Mouse (Mus musculus): ENCODE data around the gene Fancc. TPM values are rescaled to one million over a fixed set of nuclear protein-coding genes. Genes with fewer than 3 reads are reported as not detected.
A peak's percentile ranks its signal among the peaks of the same experiment; 100 is the strongest.

Fancc gene
- polyA plus RNA-seq, 1 experiment from 2014 or later, result 28.7 TPM

DNA sequence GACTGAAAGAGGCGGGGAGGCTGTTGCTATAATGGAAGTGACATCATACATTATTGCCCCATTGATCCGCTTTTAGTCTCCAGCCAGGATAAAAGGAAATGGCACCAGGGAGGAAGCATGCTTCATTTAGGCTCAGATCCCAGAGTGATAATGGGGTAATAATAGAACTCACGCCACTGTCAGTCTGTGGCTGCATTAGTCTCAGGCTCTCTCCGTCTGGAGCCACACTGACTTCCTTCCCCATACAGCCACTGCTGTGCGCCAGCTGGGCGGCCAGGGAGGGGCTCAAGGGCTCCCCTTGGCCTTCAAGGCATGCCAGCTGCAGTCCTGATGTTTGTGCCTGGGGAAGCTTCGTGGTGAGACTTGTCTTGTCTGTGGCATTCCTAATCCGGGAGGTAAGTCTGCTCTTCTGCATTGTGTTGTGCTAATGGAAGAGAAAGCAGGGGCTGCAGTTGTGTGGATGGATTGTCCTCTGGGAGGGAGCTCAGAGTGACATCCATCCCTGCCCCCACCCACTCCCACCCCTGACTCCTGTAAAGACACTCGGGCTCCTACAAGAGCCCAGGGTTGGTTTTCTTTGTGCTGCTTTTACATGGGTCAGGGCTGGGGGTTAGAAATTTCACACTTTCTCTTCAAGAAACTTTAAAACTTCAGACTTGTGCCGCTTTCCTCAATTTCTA lies 218.1 kb downstream of the Fancc start:
- 14% methylated on average over 10 of the region's 10 CpGs for WGBS
- H3K9ac ChIP-seq, result peak overlapping the region; percentile 13; the same call in 1 of the 2 replicates
- no peaks in the 10 kb centered on the region for H3K27me3 ChIP-seq
- H3K4me1 ChIP-seq, result peaks cover 79% of the 10 kb centered on the region
- peak overlapping the region; percentile 24 for H3K4me3 ChIP-seq
- peak; percentile 85 for ATAC-seq (ENCODE audit: borderline replicate concordance, extremely low read depth, low FRiP score, low TSS enrichment)
- H3K27ac ChIP-seq, result peak overlapping the region; percentile 88
- peak overlapping the region; percentile 53 for H3K4me2 ChIP-seq
- H3K36me3 ChIP-seq, result peaks cover 21% of the 10 kb centered on the region
- H3K9me3 ChIP-seq, result no peaks in the 10 kb centered on the region

DNA sequence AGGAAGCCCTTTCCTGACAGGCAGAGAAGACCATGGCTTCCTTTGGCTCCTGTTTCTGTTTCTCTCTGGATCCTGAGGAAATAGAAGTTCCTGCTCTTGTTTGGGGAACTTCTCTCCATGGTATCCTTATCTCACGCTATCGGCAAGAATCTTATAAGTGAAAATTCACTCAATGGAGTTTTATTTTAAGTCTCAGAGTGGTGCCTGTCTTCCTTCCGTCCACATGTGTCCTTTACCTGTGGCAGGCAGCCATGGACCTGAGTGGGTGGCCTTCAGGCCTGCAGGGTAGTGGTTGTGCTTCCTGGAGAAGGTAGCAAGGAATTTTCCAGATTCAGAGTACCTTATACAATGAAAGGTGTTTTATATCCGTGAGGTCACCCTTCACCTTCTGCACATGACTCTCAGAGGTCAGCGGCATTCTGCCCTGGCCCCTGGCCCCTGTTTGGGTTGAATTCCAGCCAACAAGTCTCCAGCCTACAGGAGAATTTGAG lies 218.9 kb downstream of the Fancc start:
- H3K4me2 ChIP-seq, result peak overlapping the region; percentile 53
- no peaks in the 10 kb centered on the region for H3K9me3 ChIP-seq
- H3K27ac ChIP-seq, result peak overlapping the region; percentile 88
- peaks cover 14% of the 10 kb centered on the region for H3K36me3 ChIP-seq
- 12% methylated on average over 5 of the region's 5 CpGs for WGBS
- no peaks in the 10 kb centered on the region for H3K27me3 ChIP-seq
- ATAC-seq (ENCODE audit: borderline replicate concordance, extremely low read depth, low FRiP score, low TSS enrichment), result no peak
- H3K4me3 ChIP-seq, result peak overlapping the region; percentile 24
- H3K4me1 ChIP-seq, result peaks cover 79% of the 10 kb centered on the region
- no peak overlapping the region for H3K9ac ChIP-seq

DNA sequence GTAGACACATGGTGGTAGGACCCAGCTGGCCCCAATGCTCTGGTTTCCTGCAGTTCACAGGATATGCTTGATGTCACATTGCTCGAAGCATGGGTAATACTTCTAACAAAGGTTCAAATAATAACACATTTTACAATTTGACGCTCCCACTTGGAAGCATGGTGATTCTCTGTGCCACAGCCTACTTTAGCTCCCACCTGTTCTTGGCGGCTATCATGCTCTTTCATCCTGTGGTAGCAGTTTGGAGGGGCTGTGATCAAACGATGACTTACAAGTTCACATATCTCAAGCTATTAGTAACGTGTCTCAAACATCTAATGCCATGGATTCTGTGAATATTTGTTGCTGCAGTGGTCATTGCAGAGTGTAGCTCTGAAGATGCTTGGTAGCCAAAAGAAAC lies 219.8 kb downstream of the Fancc start:
- ATAC-seq (ENCODE audit: borderline replicate concordance, extremely low read depth, low FRiP score, low TSS enrichment), result no peak
- H3K4me3 ChIP-seq, result no peak overlapping the region
- WGBS, result 35% methylated on average over 5 of the region's 5 CpGs
- H3K4me1 ChIP-seq, result peaks cover 84% of the 10 kb centered on the region
- peak overlapping the region; percentile 88 for H3K27ac ChIP-seq
- H3K36me3 ChIP-seq, result peaks cover 7% of the 10 kb centered on the region
- H3K9ac ChIP-seq, result no peak overlapping the region
- peak overlapping the region; percentile 53 for H3K4me2 ChIP-seq
- H3K27me3 ChIP-seq, result no peaks in the 10 kb centered on the region
- no peaks in the 10 kb centered on the region for H3K9me3 ChIP-seq

DNA sequence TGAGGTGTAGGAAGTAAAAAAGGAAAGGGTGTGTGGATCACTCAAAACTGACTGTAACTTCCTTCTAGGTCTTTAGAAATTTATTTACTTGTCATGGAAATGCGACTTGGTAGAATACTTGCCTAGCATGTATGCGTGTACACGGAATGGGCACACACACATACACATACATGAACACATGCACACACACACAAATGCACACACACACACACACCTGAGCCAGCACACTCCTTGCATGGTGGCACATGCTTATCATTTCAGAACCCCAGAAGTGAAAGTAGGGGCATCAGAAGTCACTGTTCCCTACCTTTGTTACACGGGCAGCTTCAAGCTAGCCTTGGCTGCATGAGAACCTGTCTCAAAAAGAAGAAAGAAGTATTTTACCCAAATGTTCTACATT lies 220.7 kb downstream of the Fancc start:
- 62% methylated on average over 4 of the region's 4 CpGs for WGBS

DNA sequence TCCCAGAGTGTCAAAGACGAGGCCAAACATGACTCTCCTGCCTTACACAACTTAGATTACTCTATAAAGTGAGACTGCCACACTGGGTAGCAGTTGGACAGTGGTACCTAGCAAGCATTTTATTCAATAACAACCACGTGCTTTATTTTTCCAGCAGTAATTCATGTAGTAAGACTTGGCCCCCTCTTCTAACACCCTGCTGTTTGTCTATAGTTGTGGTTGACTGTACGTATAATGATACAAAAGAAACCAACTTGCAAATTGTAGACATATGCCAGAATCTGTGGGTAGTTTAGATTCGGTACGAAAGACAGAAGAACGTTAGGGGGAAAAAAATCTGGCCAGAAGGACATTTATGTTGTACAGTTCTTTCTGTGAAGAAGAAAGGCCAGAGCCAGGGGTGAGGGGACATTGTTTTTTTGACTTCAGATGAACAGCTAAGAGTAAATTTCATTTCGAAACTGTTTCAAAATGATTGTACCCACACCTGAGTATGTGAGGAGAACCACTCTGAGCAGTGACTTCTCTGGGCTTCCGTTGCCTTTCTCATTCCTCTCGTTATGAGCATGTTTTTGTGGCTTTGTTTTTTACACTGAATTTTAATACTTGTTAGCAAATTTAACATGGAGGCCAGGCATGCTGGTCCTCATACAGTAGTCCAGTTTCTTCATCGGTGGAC lies 222.5 kb downstream of the Fancc start:
- Histone ChIP-seq H3K9ac (peak overlapping the region; percentile 38), H3K27ac (peak overlapping the region; percentile 63), H3K4me3 (peak overlapping the region; percentile 49), H3K4me2 (peak overlapping the region; percentile 53), H3K36me3 (no peaks in the 10 kb centered on the region), H3K4me1 (peaks cover 77% of the 10 kb centered on the region), H3K27me3 (no peaks in the 10 kb centered on the region), H3K9me3 (no peaks in the 10 kb centered on the region)
- ATAC-seq (ENCODE audit: borderline replicate concordance, extremely low read depth, low FRiP score, low TSS enrichment), result no peak
- WGBS, result 49% methylated on average over 10 of the region's 10 CpGs

More for the DNA sequence above, 220.7 kb downstream of the Fancc start:
- H3K9me3 ChIP-seq, result no peaks in the 10 kb centered on the region
- no peaks in the 10 kb centered on the region for H3K36me3 ChIP-seq
- H3K4me3 ChIP-seq, result 0 out of 2 replicates have a peak overlapping the region, but pooled peaks have one; percentile 2
- H3K4me2 ChIP-seq, result peak overlapping the region; percentile 53
- H3K27ac ChIP-seq, result peak overlapping the region; percentile 88
- no peaks in the 10 kb centered on the region for H3K27me3 ChIP-seq
- peaks cover 83% of the 10 kb centered on the region for H3K4me1 ChIP-seq
- no peak overlapping the region for H3K9ac ChIP-seq
- no peak for ATAC-seq (ENCODE audit: borderline replicate concordance, extremely low read depth, low FRiP score, low TSS enrichment)

DNA sequence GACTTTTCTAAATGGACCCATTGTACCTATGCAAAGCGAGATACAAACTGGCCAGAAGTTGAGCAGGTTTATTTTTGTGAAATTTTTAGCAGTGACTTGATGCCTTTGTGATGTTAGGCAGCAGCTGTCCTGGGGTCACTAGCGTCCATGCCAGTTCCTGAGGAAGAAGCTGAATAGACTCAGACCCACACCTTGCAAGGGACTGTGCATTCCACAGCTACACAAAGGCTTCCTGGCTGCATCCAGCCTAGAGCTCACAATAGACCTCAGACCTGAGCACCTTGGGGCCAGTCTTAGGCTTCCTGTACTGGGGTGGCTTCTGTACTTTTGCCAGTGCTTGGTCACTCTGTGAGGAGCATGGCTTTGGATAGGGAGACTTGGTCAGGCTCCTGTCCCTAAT lies 223.2 kb downstream of the Fancc start:
- 46% methylated on average over 2 of the region's 2 CpGs for WGBS
- H3K4me1 ChIP-seq, result peaks cover 75% of the 10 kb centered on the region

DNA sequence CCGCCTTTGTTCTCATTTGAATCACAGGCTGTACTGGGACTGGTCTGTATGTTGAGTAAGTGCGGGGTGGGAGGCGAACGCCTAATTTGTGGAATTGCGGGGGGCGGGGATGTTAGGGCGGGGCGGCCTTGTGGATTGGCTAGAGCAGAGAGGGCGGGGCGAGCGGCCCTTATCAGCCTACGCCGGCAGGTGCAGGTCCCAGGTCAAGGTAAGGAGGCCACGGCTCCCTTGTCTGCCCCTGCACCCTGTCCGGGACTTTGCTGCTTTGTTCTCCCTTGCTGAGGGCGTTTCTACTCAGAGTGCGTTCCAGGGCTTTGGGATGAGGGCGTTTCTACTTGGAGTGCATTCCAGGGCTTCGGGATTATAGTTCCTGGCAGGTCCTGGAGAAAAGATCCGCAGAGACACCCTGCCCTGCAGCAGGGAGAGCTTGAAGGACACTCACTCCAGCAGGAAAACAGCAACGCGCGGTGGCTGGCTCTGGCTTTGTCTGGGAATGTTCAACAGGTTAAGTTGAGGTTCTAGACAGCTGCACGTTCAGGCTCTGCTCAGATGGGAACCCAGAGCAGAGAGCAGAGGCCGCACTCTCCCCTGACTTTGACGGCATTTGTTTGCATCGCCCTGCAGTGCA lies 224.4 kb downstream of the Fancc start:
- peak overlapping the region; percentile 96 for H3K27ac ChIP-seq
- H3K4me1 ChIP-seq, result peaks cover 70% of the 10 kb centered on the region
- H3K36me3 ChIP-seq, result 0 out of 2 replicates have a peak, but pooled peaks cover 3% of the 10 kb centered on the region
- no peaks in the 10 kb centered on the region for H3K27me3 ChIP-seq
- peak overlapping the region; percentile 49 for H3K4me3 ChIP-seq
- peak overlapping the region; percentile 52 for H3K4me2 ChIP-seq
- H3K9ac ChIP-seq, result peak overlapping the region; percentile 54
- peak; percentile 92 for ATAC-seq (ENCODE audit: borderline replicate concordance, extremely low read depth, low FRiP score, low TSS enrichment)
- H3K9me3 ChIP-seq, result no peaks in the 10 kb centered on the region
- 13% methylated on average over 27 of the region's 27 CpGs for WGBS

More for the DNA sequence above, 223.2 kb downstream of the Fancc start:
- Histone ChIP-seq H3K36me3 (no peaks in the 10 kb centered on the region), H3K27me3 (no peaks in the 10 kb centered on the region), H3K9me3 (no peaks in the 10 kb centered on the region), H3K4me3 (peak overlapping the region; percentile 49), H3K27ac (peak overlapping the region; percentile 63), H3K9ac (peak overlapping the region; percentile 38), H3K4me2 (peak overlapping the region; percentile 53)
- no peak for ATAC-seq (ENCODE audit: borderline replicate concordance, extremely low read depth, low FRiP score, low TSS enrichment)

DNA sequence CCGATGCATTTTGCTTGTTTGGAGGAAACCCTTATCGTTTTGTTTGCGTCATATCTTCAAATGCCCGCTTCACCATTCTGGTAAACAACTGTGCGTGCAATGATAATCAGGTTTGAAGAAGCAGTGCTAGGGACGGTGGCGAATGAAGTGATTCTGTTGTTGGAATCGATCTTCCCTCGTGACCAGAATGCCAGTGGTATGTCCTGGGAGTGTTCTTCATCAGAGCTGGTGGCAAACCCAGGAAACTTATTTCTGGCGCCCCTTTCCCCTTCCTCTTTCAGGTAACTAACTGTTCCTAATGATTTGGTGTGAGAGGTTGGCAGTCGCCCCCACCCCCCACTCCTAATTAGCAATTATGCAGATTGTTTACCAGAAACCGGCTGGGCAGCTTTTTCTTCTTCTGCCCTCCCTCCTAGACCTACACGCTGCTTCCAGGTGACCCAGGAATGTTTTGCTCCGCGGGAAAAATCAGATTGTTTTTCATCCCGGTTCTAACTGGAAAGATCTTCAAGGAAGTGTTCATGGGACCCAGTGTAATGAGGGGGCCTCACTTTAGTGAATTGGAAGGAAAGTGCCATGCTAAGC lies 225.0 kb downstream of the Fancc start:
- Histone ChIP-seq H3K36me3 (0 out of 2 replicates have a peak, but pooled peaks cover 3% of the 10 kb centered on the region), H3K4me3 (peak overlapping the region; percentile 49), H3K9ac (peak overlapping the region; percentile 54; the same call in 1 of the 2 replicates), H3K27ac (peak overlapping the region; percentile 96), H3K27me3 (no peaks in the 10 kb centered on the region), H3K9me3 (no peaks in the 10 kb centered on the region), H3K4me1 (peaks cover 64% of the 10 kb centered on the region), H3K4me2 (peak overlapping the region; percentile 52)
- 20% methylated on average over 16 of the region's 16 CpGs for WGBS
- peak; percentile 3; the same call in 1 of the 2 replicates for ATAC-seq (ENCODE audit: borderline replicate concordance, extremely low read depth, low FRiP score, low TSS enrichment)

DNA sequence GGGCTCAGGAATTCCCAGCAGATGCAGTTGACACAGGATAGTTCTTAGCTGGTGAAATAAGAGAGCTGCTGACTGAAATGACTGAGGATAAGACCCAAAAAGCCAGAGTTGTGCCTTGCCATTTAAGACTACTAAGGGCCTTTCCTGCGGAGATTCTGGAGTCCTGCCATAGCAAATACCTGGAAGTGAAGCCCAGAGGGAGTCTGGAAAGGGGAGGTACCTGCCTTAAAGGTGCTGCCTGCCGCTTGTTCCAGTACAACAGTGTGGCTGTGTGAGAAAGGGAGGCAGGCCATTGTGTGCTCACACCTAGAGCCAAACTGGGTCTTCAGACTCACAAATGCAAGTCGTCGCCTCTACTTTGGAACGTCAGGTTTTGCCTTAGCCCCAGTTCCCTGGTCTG lies 226.9 kb downstream of the Fancc start:
- no peak for ATAC-seq (ENCODE audit: borderline replicate concordance, extremely low read depth, low FRiP score, low TSS enrichment)
- Histone ChIP-seq H3K4me2 (peak overlapping the region; percentile 42), H3K27ac (peak overlapping the region; percentile 66), H3K27me3 (no peaks in the 10 kb centered on the region), H3K4me3 (peak overlapping the region; percentile 6), H3K9me3 (no peaks in the 10 kb centered on the region), H3K9ac (0 out of 2 replicates have a peak overlapping the region, but pooled peaks have one; percentile 4), H3K36me3 (0 out of 2 replicates have a peak, but pooled peaks cover 3% of the 10 kb centered on the region), H3K4me1 (peaks cover 54% of the 10 kb centered on the region)
- WGBS, result 44% methylated on average over 5 of the region's 5 CpGs

DNA sequence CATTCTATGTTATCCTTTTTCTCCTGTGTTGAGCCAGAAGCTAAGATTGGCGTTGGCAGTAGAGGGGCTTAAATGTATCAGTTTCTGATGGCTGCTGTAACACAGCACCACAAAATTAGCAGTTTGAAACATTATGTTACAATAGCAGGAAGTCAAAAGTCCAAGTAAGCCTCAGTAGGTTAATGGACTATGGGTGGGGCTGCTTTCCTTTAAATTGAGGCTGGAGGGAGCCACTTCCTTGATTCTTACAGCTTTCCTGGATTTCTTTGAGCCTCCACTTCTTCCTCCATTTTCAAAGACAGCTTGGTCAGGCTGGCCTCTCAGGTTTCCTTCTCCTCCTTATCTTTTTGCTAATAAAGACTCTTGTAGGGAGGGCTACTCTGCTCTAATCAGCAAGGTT lies 228.3 kb downstream of the Fancc start:
- Histone ChIP-seq H3K9ac (no peak overlapping the region), H3K4me1 (peaks cover 47% of the 10 kb centered on the region), H3K4me3 (no peak overlapping the region), H3K27ac (peak overlapping the region; percentile 58), H3K9me3 (no peaks in the 10 kb centered on the region), H3K27me3 (no peaks in the 10 kb centered on the region), H3K36me3 (0 out of 2 replicates have a peak, but pooled peaks cover 3% of the 10 kb centered on the region), H3K4me2 (no peak overlapping the region)
- 70% methylated on average over 1 of the region's 1 CpGs for WGBS
- ATAC-seq (ENCODE audit: borderline replicate concordance, extremely low read depth, low FRiP score, low TSS enrichment), result no peak

DNA sequence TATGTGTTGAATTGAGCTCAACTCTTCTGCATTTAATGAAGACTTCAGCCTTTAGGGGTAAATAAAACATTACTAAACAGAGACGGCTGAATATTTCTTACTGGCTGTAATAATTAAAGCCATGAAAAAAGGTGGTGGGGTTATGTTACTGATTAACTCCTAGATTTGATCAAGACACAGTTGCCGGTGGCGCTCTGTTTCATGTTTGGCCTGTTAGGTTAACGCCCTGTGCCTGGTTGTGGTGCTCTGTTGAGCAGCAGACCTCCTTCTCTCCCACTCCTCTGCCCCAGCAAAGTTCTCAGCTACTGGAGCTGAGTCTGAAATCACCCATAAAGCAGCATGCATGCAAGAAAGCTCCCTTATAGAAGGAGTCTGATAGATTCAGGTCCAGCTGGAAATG lies 228.7 kb downstream of the Fancc start:
- Histone ChIP-seq H3K36me3 (peaks cover 7% of the 10 kb centered on the region; the same call in 1 of the 2 replicates), H3K4me1 (peaks cover 47% of the 10 kb centered on the region), H3K27ac (peak overlapping the region; percentile 58), H3K4me2 (no peak overlapping the region), H3K9me3 (no peaks in the 10 kb centered on the region), H3K4me3 (no peak overlapping the region), H3K9ac (no peak overlapping the region), H3K27me3 (no peaks in the 10 kb centered on the region)
- WGBS, result 53% methylated on average over 4 of the region's 4 CpGs
- ATAC-seq (ENCODE audit: borderline replicate concordance, extremely low read depth, low FRiP score, low TSS enrichment), result no peak
